Mouse (Mus musculus): ENCODE results near the gene Hsf2bp. TPM values are rescaled to one million over a fixed set of nuclear protein-coding genes. Genes with fewer than 3 reads are reported as not detected.

Gene Hsf2bp
- total RNA-seq, 2 experiments from 2014 or later = 0.76 to 0.83 TPM

GRCm38 (mm10) chr17:31943881-31944539 lies 92.1 kb downstream of the Hsf2bp start:
- intact Hi-C loops (cut with DNase I) = loop anchor here (2.0 kb wide), 1 partner anchor 79 kb away; no protein-coding TSS in a partner anchor
- DNase-seq = no peak

GRCm38 (mm10) chr17:31941616-31942015 lies 94.5 kb downstream of the Hsf2bp start:
- no peak for DNase-seq
- intact Hi-C loops (cut with DNase I) = no loop called here

GRCm38 (mm10) chr17:31940607-31941006 lies 95.5 kb downstream of the Hsf2bp start:
- DNase-seq = no peak

GRCm38 (mm10) chr17:31939292-31940060 lies 96.7 kb downstream of the Hsf2bp start:
- intact Hi-C loops (cut with DNase I) = loop anchor here (5.0 kb wide), 1 partner anchor 252 kb away; no protein-coding TSS in a partner anchor
- DNase-seq = no peak

More at GRCm38 (mm10) chr17:31940607-31941006, 95.5 kb downstream of the Hsf2bp start:
- intact Hi-C loops (cut with DNase I) = no loop called here

GRCm38 (mm10) chr17:31938539-31939260 lies 97.4 kb downstream of the Hsf2bp start:
- intact Hi-C loops (cut with DNase I) = loop anchor here (5.0 kb wide), 1 partner anchor 251 kb away; no protein-coding TSS in a partner anchor
- DNase-seq = no peak

- intact Hi-C loops (cut with DNase I) = loop anchor here (2.0 to 5.0 kb wide), 2 partner anchors 80 to 250 kb away; no protein-coding TSS in a partner anchor
- peak; percentile 71 to 75 for DNase-seq
Observed at GRCm38 (mm10) chr17:31937141-31937554, 99.0 kb downstream of the Hsf2bp start.

GRCm38 (mm10) chr17:31935841-31936240 lies 100.3 kb downstream of the Hsf2bp start:
- no peak for DNase-seq
- intact Hi-C loops (cut with DNase I) = loop anchor here (2.0 to 5.0 kb wide), 2 partner anchors 79 to 249 kb away; no protein-coding TSS in a partner anchor

- intact Hi-C loops (cut with DNase I) = loop anchor here (5.0 kb wide), 1 partner anchor 248 kb away; no protein-coding TSS in a partner anchor
- no peak for DNase-seq
Observed at GRCm38 (mm10) chr17:31935091-31935830, 100.9 kb downstream of the Hsf2bp start.

GRCm38 (mm10) chr17:31933956-31934355 lies 102.2 kb downstream of the Hsf2bp start:
- intact Hi-C loops (cut with DNase I) = loop anchor here (1.0 kb wide), 1 partner anchor 39 kb away; no protein-coding TSS in a partner anchor
- DNase-seq = no peak

GRCm38 (mm10) chr17:31931499-31931898 lies 104.7 kb downstream of the Hsf2bp start:
- peak; percentile 57 to 62 for DNase-seq
- intact Hi-C loops (cut with DNase I) = no loop called here

GRCm38 (mm10) chr17:31929844-31930715 lies 106.1 kb downstream of the Hsf2bp start:
- intact Hi-C loops (cut with DNase I) = no loop called here

GRCm38 (mm10) chr17:31929032-31929431 lies 107.1 kb downstream of the Hsf2bp start:
- no peak for DNase-seq
- intact Hi-C loops (cut with DNase I) = no loop called here

More at GRCm38 (mm10) chr17:31929844-31930715, 106.1 kb downstream of the Hsf2bp start:
- DNase-seq = peak in 1 of 2 experiments; percentile 29

- DNase-seq = no peak
- intact Hi-C loops (cut with DNase I) = no loop called here
Observed at GRCm38 (mm10) chr17:31927895-31928626, 108.1 kb downstream of the Hsf2bp start.

- no peak for DNase-seq
- intact Hi-C loops (cut with DNase I) = no loop called here
Observed at GRCm38 (mm10) chr17:31924229-31924628, 111.9 kb downstream of the Hsf2bp start.

GRCm38 (mm10) chr17:31923310-31923970 lies 112.7 kb downstream of the Hsf2bp start:
- no peak for DNase-seq
- intact Hi-C loops (cut with DNase I) = no loop called here

GRCm38 (mm10) chr17:31920589-31921190 lies 115.5 kb downstream of the Hsf2bp start:
- intact Hi-C loops (cut with DNase I) = no loop called here
- DNase-seq = peak in 1 of 2 experiments; percentile 22

GRCm38 (mm10) chr17:31919599-31919998 lies 116.5 kb downstream of the Hsf2bp start:
- DNase-seq = no peak
- intact Hi-C loops (cut with DNase I) = no loop called here
